Mouse (Mus musculus) spleen, adult 2 months (tissue): Measurements from ENCODE around the gene Rccd1.

Source experiments
- CTCF ChIP-seq: fragments of 200-500 bp; IDR thresholded peaks from 2 replicates; pipeline ENCODE4 v1.5.1; 2011; ENCODE audit warnings: mild to moderate bottlenecking, inconsistent platforms; ENCODE audit not compliant: insufficient read depth, insufficient read length, insufficient replicate concordance; ENCODE audit errors: extremely low read depth
- POLR2A ChIP-seq: fragments of 200-500 bp; IDR thresholded peaks from 2 replicates; pipeline ENCODE4 v1.6.1; 2011; ENCODE audit warnings: low read depth, low read length, inconsistent platforms

GRCm38 (mm10) chr7:80298754-80299153, 25.5 kb downstream of the Rccd1 start:
- TF ChIP-seq CTCF (no peak), POLR2A (no peak)
